In genomic region chr15:93358346-93359095, GRCm38 (mm10) we compare ENCODE assay signal across 30 mouse cellular contexts. TPM values are rescaled to one million over a fixed set of nuclear protein-coding genes. Genes with fewer than 3 reads are reported as not detected.
DNase-seq lines count a peak whose midpoint lies in the region; ATAC-seq and TF ChIP-seq lines count a peak whose summit lies in the region.
"Had no signal": no experiment of that assay in that cellular context is flagged by ENCODE, and none has a peak within 500 bp of the region (broad histone marks: within the 10 kb centered on the region; RNA-seq: fewer than 3 reads in every experiment).

No protein-coding gene starts in this region.

- H3K9ac ChIP-seq in forebrain, embryonic 16.5 days (replicated peaks; ENCODE audit: low read depth, low read length): no peak overlapping the region
- H3K9ac ChIP-seq: embryonic facial prominence, embryonic 13.5 days; forebrain, embryonic 12.5 days; forebrain, embryonic 15.5 days; hindbrain, embryonic 13.5 days had no signal

- H3K4me2 ChIP-seq in forebrain, embryonic 16.5 days (ENCODE audit: low read length): no peak overlapping the region
- H3K4me2 ChIP-seq: embryonic facial prominence, embryonic 13.5 days; forebrain, embryonic 12.5 days; forebrain, embryonic 15.5 days; heart, embryonic 11.5 days; hindbrain, embryonic 13.5 days had no signal

- TF ChIP-seq POLR2A in bone marrow macrophage, adult 2 months (IDR thresholded peaks at IDR 0.05; ENCODE audit: borderline replicate concordance, low read depth, low read length): no peak

- peak overlapping the region; percentile 30 for H3K27ac ChIP-seq in bone marrow macrophage, adult 2 months (ENCODE audit: insufficient read depth, low read depth, low read length)
- no peak overlapping the region for H3K27ac ChIP-seq in forebrain, embryonic 16.5 days (ENCODE audit: low read length)
- H3K27ac ChIP-seq: embryonic facial prominence, embryonic 10.5 days; embryonic facial prominence, embryonic 13.5 days; forebrain, embryonic 12.5 days; forebrain, embryonic 15.5 days; hindbrain, embryonic 10.5 days; hindbrain, embryonic 13.5 days; hindbrain, postnatal 0 days had no signal

- H3K9me3 ChIP-seq in forebrain, embryonic 16.5 days (ENCODE audit: control insufficient read depth, low read length): no peaks in the 10 kb centered on the region
- H3K9me3 ChIP-seq: embryonic facial prominence, embryonic 10.5 days; embryonic facial prominence, embryonic 13.5 days; forebrain, embryonic 12.5 days; hindbrain, embryonic 10.5 days had no signal

- peak; percentile 60 for DNase-seq in 416B (ENCODE audit: low read depth)
- DNase-seq in urinary bladder, adult 2 months (ENCODE audit: low spot score): no peak
- no peak for DNase-seq in lung, adult 18-20 months
- DNase-seq: adrenal gland, adult 2 months; adrenal gland, postnatal 14 days; cerebellum, adult 11-12 months; cerebellum, adult 8-10 months; cerebellum, postnatal 10 days; cerebellum, postnatal 36 days; embryo, embryonic 11 days; gastrocnemius, postnatal 10 days; gastrocnemius, postnatal 36 days; heart, adult 11 months; heart, postnatal 36 days had no signal

- 95% methylated on average over 19 of the region's 19 CpGs for WGBS in forebrain, embryonic 16.5 days

- ATAC-seq in megakaryocyte progenitor cell, adult 5-6 weeks (replicated peaks; ENCODE audit: poor library complexity): peak; percentile 79
- ATAC-seq in forebrain, embryonic 16.5 days: no peak
- ATAC-seq: forebrain, embryonic 15.5 days; hindbrain, postnatal 0 days; inflammation-experienced regulatory T-cells, adult 6 months; intestine, embryonic 16.5 days had no signal

- H3K4me1 ChIP-seq in bone marrow macrophage, adult 2 months (ENCODE audit: control insufficient read depth, insufficient read depth, low read length): peaks cover 4% of the 10 kb centered on the region
- H3K4me1 ChIP-seq in forebrain, embryonic 16.5 days (replicated peaks; ENCODE audit: control insufficient read depth, insufficient read depth, low read length): no peaks in the 10 kb centered on the region
- H3K4me1 ChIP-seq: embryonic facial prominence, embryonic 10.5 days; embryonic facial prominence, embryonic 13.5 days; forebrain, embryonic 12.5 days; forebrain, embryonic 15.5 days; hindbrain, embryonic 10.5 days; hindbrain, embryonic 13.5 days had no signal

- no peak for TF ChIP-seq CTCF in bone marrow macrophage, adult 2 months (IDR thresholded peaks at IDR 0.05; ENCODE audit: low read depth, low read length)

- H3K4me3 ChIP-seq in bone marrow macrophage, adult 2 months (ENCODE audit: insufficient read depth, low read length): no peak overlapping the region
- H3K4me3 ChIP-seq in forebrain, embryonic 16.5 days (replicated peaks; ENCODE audit: low read length): no peak overlapping the region
- H3K4me3 ChIP-seq: embryonic facial prominence, embryonic 10.5 days; embryonic facial prominence, embryonic 13.5 days; erythroblast, embryonic 14.5 days; forebrain, embryonic 12.5 days; forebrain, embryonic 15.5 days; hindbrain, embryonic 10.5 days; hindbrain, embryonic 13.5 days had no signal

- H3K27me3 ChIP-seq in forebrain, embryonic 16.5 days (replicated peaks; ENCODE audit: control insufficient read depth, insufficient read depth, low read length): no peaks in the 10 kb centered on the region
- H3K27me3 ChIP-seq: CH12.LX; embryonic facial prominence, embryonic 13.5 days; forebrain, embryonic 12.5 days; forebrain, embryonic 15.5 days; hindbrain, embryonic 13.5 days had no signal

- no peaks in the 10 kb centered on the region for H3K36me3 ChIP-seq in forebrain, embryonic 16.5 days (ENCODE audit: control insufficient read depth, insufficient read depth)
- H3K36me3 ChIP-seq: embryonic facial prominence, embryonic 10.5 days; embryonic facial prominence, embryonic 13.5 days; forebrain, embryonic 12.5 days; forebrain, embryonic 15.5 days; G1E; hindbrain, embryonic 10.5 days; hindbrain, embryonic 13.5 days had no signal

RNA-seq across cellular contexts. Expression of gene Yaf2, which starts 21.8 kb away (rescaled TPM):
- polyA plus RNA-seq in bone marrow macrophage, adult 2 months (2012; ENCODE audit: insufficient read depth, insufficient read length, missing spikeins): 23.5 and 23.6 TPM in 2 replicates
- total RNA-seq in megakaryocyte progenitor cell, adult 5-6 weeks (2015): 50.3 and 63.2 TPM in 2 replicates
- total RNA-seq in megakaryocyte progenitor cell, adult 5-6 weeks (2017): 25.0 and 30.3 TPM in 2 replicates
- polyA plus RNA-seq in urinary bladder, adult 2 months (2012; rRNA removed): 44.7 and 47.3 TPM in 2 replicates
- polyA plus RNA-seq in forebrain, embryonic 16.5 days (2015; fragmentation: Nextera tagmentation; extraction: Ambion mirVana): 117 and 124 TPM in 2 replicates

RNA-seq across cellular contexts. Expression of gene Zcrb1, which starts 39.6 kb away (rescaled TPM):
- 109 and 132 TPM in 2 replicates for polyA plus RNA-seq in bone marrow macrophage, adult 2 months (2012; ENCODE audit: insufficient read depth, insufficient read length, missing spikeins)
- 118 and 134 TPM in 2 replicates for total RNA-seq in megakaryocyte progenitor cell, adult 5-6 weeks (2015)
- 88.5 and 98.3 TPM in 2 replicates for total RNA-seq in megakaryocyte progenitor cell, adult 5-6 weeks (2017)
- 93.8 and 107 TPM in 2 replicates for polyA plus RNA-seq in urinary bladder, adult 2 months (2012; rRNA removed)
- 155 and 158 TPM in 2 replicates for polyA plus RNA-seq in forebrain, embryonic 16.5 days (2015; fragmentation: Nextera tagmentation; extraction: Ambion mirVana)

RNA-seq across cellular contexts. Expression of gene Pphln1, which starts 39.6 kb away (rescaled TPM):
- 25.5 and 27.3 TPM in 2 replicates for polyA plus RNA-seq in bone marrow macrophage, adult 2 months (2012; ENCODE audit: insufficient read depth, insufficient read length, missing spikeins)
- total RNA-seq in megakaryocyte progenitor cell, adult 5-6 weeks (2015): 77.9 and 90.0 TPM in 2 replicates
- 47.8 and 51.6 TPM in 2 replicates for total RNA-seq in megakaryocyte progenitor cell, adult 5-6 weeks (2017)
- polyA plus RNA-seq in urinary bladder, adult 2 months (2012; rRNA removed): 15.9 and 20.2 TPM in 2 replicates
- 49.5 and 51.0 TPM in 2 replicates for polyA plus RNA-seq in forebrain, embryonic 16.5 days (2015; fragmentation: Nextera tagmentation; extraction: Ambion mirVana)
